Mouse (Mus musculus): ENCODE data around the gene Idi2.
"Not testable (repeated sequence)": the region's sequence is repeated elsewhere in the genome, so short reads cannot be mapped to it uniquely, and the experiment has no call there.

Gene Idi2

DNA sequence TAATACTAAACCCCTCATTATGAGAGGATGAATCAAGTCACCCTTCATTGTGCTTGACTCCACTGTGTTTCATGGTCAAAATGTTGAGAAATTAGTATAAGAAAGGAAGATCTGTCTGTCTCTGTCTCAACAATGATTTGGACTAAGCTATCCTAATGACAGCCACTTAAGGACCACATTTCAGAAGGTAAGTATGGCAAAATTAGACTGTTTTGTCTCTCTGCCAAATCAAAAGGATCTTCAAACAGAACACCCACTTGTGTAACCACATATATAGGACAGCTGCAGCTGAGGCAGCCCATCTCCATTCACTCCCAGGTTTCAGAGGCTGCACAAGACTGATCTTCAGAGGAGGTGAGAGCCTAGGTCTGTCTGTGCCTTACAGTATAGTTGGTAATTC, at the start of gene Idi2:
Gene Idi2 (plus strand): TSS at position 301 of the 400 bp plus-strand sequence.
- in situ Hi-C loops (cut with MboI; ENCODE audit: unreplicated experiment in 2 of 2): not testable (repeated sequence)

DNA sequence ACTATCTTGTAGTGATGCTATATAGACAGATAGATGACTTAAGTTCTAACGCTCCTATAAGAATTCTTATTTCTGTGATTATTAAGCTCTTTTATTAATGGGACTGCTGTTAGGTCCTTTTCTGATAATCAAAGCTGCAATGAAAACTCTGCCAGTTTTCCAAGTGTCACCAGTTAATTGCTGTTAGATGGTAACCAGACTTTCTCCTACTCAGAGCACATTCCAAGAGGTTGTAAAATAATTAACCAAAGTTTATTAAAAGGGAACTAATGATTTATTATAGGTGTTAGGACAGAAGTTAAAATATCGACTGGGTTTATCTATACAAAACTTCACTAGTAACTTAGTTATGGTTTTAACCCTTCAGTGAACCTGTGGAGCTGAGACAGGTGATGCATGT, 46.7 kb upstream of the Idi2 start:
- in situ Hi-C loops (cut with MboI; ENCODE audit: unreplicated experiment in 2 of 2): not testable (repeated sequence)

DNA sequence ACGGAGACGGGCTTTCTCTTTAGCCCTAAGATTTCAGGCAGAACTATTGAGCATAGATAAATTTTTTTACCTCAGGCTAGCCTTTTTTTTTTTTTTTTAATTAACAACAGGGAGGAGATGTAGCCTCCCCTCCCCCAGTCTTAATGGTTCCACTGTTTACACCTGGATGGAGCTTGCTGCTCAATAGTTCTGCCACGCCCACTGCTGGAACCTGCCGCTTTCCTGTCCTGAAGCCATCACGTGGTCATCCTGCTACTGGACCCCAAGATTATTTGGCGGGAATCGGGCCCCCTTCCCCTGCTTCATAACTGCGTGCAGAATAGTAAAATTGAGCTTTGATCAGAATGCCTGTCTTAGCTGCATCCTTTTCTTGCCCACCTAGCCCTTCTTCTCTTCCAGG, 38.8 kb upstream of the Idi2 start:
- in situ Hi-C loops (cut with MboI; ENCODE audit: unreplicated experiment in 2 of 2): not testable (repeated sequence)

DNA sequence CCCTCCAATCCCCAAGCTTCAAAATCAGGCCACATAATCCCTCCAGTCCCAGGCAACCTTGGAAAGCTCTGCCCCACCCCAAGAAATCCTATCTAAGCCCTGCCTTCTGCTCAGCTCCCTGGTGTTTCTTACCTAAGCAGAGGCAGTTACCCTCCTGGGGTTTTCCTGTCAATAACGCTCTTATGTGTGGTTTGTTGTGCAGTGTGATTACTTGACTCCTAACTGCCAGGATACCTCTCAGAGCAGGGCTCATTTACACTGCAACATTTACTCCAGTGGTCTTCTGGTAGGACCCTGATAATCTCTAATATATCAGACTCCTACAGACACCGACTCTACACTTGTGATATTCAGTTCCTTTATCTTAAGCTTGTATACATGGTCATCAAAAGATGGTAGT, 19.2 kb upstream of the Idi2 start:
- in situ Hi-C loops (cut with MboI; ENCODE audit: unreplicated experiment in 2 of 2): no loop called here

DNA sequence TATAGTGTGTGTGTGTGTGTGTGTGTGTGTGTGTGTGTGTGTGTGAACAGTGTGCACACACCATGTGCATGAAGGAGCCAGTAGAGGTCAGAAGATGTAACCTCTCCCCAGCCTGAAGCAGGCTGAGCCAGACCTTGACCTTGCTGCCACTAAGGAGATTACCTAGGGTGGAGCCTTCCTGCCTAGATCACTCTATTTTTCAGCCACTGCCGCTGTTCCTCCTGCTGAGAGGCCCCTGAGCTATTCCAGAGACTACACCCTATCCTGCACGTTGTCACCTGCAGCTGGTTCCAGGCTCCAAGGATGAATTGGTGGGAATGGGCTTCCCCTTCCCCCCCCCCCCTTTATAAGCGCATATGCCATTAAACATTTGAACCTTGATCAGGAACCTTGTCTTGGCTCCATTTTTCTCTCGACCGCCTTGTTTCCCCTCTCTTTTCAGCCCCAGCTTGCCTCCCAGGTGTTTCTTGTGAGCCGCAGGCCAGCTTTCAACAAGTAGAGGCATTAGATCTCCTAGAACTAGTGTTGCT, 15.0 kb upstream of the Idi2 start:
- in situ Hi-C loops (cut with MboI; ENCODE audit: unreplicated experiment in 2 of 2): not testable (repeated sequence)

DNA sequence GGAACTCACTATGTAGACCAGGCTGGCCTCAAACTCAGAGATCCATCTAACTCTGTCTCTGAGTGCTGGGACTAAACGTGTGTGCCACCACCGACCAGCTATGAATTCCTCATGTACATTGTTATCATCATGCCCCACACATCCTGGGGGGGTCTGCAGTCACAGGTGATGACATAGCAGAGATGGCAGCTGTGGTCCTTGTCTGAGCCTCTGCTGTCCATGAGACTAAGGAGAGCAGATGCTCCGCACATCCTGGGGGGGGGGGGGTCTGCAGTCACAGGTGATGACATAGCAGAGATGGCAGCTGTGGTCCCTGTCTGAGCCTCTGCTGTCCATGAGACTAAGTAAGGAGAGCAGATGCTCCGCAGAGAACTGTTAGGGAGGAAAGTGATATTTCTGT, 11.6 kb upstream of the Idi2 start:
- in situ Hi-C loops (cut with MboI; ENCODE audit: unreplicated experiment in 2 of 2): not testable (repeated sequence)

DNA sequence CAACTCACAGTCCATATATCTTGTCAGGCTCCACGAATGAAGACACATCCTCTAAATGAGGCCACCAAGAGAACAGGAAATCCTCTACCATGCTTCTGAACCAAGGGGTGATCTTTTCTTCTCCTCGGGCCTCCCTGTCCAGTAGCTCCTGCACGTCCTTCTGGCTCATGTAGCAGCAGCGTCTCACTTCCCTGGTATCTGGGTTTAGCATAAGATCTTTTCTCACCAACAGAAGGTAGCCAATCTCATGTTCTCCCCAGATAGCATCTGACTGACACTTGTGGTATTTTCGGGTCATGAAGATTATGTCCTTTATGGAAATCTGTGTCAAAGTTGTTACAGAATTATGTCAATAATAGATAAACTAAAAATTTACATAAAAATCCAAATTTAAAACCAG, 11.0 kb upstream of the Idi2 start:
- in situ Hi-C loops (cut with MboI; ENCODE audit: unreplicated experiment in 2 of 2): not testable (repeated sequence)

DNA sequence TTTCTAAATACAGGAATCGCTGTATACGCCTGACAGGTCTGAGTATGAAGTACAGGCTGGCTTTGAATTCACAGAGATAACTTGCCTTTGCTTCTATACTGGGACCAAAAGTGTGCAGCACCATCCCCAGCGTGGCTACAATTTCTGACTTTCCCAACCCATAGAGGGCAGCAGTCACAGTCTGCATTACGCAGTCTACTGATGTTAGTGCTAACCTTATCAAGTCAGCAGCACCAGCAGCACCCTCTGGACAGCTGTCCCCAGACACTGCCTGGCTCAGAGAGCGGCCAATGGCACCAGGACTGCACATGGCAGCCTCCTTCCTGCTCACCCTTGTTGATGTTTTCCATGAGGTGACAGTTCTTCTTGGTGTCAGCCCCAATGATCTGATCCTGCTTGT, 8.8 kb upstream of the Idi2 start:
- in situ Hi-C loops (cut with MboI; ENCODE audit: unreplicated experiment in 2 of 2): not testable (repeated sequence)

DNA sequence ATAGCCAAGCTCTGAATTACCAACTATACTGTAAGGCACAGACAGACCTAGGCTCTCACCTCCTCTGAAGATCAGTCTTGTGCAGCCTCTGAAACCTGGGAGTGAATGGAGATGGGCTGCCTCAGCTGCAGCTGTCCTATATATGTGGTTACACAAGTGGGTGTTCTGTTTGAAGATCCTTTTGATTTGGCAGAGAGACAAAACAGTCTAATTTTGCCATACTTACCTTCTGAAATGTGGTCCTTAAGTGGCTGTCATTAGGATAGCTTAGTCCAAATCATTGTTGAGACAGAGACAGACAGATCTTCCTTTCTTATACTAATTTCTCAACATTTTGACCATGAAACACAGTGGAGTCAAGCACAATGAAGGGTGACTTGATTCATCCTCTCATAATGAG, 4.5 kb upstream of the Idi2 start, which contains the start of gene Gm9745:
Gene Gm9745 (minus strand): TSS at position 101 of the 400 bp plus-strand sequence.
- in situ Hi-C loops (cut with MboI; ENCODE audit: unreplicated experiment in 2 of 2): not testable (repeated sequence)

DNA sequence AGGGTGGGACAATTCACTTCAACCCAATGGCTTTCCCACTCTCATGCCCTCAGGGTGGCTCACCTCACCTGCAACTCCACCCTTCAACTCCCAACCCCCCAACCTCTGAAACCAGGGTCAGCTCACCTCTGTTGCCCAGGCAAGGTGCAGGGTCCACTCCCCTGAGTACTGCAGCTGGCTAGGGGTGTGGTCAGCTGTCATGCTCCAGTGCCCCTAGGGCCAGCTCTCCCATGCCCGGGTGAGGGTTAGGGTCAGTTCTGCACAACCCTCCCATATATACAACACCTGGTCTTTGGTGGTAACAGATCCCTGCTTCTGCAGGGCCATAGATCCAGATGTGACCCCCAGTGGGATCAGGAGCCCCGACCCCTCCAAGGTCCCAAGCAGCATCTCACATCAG, 2.5 kb downstream of the Idi2 start:
- in situ Hi-C loops (cut with MboI; ENCODE audit: unreplicated experiment in 2 of 2): not testable (repeated sequence)

DNA sequence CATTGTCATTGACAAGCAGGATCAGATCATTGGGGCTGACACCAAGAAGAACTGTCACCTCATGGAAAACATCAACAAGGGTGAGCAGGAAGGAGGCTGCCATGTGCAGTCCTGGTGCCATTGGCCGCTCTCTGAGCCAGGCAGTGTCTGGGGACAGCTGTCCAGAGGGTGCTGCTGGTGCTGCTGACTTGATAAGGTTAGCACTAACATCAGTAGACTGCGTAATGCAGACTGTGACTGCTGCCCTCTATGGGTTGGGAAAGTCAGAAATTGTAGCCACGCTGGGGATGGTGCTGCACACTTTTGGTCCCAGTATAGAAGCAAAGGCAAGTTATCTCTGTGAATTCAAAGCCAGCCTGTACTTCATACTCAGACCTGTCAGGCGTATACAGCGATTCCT, 4.2 kb downstream of the Idi2 start:
- in situ Hi-C loops (cut with MboI; ENCODE audit: unreplicated experiment in 2 of 2): not testable (repeated sequence)

DNA sequence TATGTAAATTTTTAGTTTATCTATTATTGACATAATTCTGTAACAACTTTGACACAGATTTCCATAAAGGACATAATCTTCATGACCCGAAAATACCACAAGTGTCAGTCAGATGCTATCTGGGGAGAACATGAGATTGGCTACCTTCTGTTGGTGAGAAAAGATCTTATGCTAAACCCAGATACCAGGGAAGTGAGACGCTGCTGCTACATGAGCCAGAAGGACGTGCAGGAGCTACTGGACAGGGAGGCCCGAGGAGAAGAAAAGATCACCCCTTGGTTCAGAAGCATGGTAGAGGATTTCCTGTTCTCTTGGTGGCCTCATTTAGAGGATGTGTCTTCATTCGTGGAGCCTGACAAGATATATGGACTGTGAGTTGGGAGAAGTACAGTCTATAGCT, 6.4 kb downstream of the Idi2 start:
- in situ Hi-C loops (cut with MboI; ENCODE audit: unreplicated experiment in 2 of 2): not testable (repeated sequence)

DNA sequence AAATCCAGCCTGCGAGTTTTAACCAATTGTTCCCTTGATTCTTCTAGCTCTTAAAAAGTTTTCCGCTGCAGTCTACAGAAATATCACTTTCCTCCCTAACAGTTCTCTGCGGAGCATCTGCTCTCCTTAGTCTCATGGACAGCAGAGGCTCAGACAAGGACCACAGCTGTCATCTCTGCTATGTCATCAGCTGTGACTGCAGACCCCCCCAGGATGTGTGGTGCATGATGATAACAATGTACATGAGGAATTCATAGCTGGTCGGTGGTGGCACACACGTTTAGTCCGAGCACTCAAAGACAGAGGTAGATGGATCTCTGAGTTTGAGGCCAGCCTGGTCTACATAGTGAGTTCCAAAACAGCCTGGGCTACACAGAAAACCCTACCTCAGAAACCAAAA, 6.9 kb downstream of the Idi2 start:
- in situ Hi-C loops (cut with MboI; ENCODE audit: unreplicated experiment in 2 of 2): not testable (repeated sequence)

DNA sequence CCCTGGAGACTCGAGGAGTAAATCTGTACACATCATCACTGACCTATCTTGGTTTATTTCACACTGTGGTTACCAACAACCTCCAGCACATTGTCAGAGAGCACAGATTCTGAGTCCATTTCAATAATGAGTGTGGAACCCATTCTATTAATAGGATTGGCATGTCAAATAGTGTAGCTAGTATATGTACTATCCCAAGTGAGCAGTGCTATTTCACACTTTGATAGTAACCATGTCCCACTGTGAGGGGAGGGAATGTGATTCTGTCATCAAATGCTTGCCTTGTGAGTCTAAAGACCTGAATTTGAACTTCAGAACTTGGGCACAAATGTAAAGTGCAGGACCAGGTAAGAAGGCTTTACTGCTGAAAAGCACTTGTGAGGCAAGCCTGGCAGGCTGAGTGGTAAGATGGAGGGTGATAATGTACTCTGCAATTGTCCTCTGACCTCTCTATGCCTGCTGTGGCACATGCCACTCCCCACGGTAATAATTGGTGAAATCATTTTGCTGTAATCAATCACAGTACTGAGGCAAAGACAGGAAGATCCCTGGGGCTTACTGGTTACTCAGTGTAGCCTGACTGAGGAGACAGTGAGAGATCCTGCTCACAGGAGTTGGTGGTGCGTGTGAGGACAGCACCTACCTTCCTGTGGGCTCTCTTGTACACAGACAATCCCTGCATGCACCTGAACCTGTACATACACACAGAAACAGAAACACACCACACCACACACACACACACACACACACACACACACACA, 8.6 kb downstream of the Idi2 start:
- in situ Hi-C loops (cut with MboI; ENCODE audit: unreplicated experiment in 2 of 2): not testable (repeated sequence)

DNA sequence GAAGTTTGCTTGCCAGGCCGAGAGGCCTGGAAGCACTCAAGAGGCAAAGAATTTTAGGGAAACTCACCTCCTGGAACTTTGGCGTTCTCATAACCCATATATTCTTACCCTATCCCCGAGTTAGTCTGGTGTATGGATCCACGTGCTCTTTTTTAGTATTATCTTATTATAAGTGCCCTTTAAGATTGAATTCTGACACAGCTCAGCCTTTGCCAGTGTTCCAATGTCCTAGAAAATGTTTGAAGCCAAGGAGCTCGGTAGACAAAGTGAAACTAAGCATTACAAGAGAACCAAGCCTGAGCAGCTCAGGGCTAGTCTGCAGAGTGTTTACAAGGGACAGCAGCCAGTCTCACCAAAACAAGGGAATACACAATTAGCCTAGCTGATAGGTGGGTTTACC, 9.6 kb downstream of the Idi2 start:
- in situ Hi-C loops (cut with MboI; ENCODE audit: unreplicated experiment in 2 of 2): not testable (repeated sequence)

DNA sequence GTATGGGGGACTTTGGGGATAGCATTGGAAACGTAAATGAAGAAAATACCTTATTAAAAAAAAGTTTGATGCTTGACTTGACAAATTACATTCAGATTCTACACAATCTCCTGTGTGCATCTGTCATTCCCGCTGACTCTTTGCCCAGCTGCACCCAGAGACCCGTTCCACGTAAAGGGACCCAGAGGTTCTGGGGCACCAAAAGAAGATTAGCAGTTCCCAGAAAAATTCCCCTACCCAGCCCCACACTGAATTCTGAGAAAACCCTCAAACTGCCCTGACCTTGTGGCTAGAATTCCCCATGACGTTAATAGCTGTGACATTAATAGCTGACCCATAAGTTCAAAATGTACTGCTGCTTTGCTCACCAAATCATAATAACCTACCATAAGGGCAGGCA, 12.6 kb downstream of the Idi2 start:
- in situ Hi-C loops (cut with MboI; ENCODE audit: unreplicated experiment in 2 of 2): no loop called here

DNA sequence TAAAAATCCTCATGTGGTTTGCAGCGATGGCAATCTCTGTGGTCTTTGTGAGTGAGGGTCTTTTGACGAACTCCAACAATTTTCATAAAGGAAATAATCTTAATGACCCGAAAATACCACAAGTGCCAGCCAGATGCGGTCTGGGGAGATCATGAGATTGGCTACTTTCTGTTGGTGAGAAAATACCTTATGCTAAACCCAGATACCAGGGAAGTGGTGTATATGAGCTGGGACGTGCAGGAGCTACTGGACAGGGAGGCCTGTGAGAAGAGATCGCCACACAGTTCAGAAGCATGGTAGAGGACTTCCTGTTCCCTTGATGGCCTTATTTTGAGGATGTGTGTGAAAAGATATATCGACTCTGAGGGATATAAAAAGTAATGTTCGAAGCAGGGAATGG, 15.1 kb downstream of the Idi2 start:
- in situ Hi-C loops (cut with MboI; ENCODE audit: unreplicated experiment in 2 of 2): no loop called here

DNA sequence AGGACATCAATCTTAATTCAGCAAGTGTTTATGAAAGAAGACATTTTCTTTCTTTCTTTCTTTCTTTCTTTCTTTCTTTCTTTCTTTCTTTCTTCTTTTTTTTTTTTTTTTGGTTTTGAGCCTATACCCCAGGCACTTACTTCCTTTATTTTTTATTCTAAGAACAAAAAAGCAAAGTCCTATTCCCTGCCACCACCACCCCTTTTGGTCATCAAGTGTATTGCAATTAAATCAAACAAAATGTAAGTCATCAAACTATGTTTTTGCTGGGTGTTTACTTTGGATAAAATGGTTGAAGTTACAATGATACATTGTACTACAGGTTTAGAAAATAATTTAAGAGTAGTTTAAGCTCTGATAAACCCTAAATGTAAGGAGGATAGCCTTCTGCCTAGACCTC, 19.7 kb downstream of the Idi2 start:
- in situ Hi-C loops (cut with MboI; ENCODE audit: unreplicated experiment in 2 of 2): loop anchor here in 1 of 2 experiments (10.0 kb wide), 2 partner anchors 88 to 128 kb away; partner anchors contain the start of gene Idi1

DNA sequence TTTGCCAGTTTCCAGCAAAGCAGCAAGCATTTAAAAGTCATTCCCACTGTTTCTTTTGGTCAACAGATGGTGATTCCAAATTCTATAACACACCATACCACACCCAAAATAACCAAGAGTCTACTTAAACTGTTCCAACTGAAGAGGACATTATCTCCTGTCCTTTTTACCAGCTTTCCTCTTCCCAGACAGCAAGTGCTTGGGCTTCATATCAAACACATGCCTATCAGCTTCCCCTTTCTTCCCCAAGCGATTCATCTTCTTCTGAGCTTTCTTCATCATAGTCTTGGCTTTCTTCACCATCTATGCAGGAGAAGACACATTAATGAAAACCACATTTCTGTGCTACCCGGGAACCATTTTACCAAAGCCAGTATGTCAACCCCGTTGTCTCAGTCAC, 20.3 kb downstream of the Idi2 start:
- in situ Hi-C loops (cut with MboI; ENCODE audit: unreplicated experiment in 2 of 2): loop anchor here in 1 of 2 experiments (10.0 kb wide), 2 partner anchors 88 to 128 kb away; partner anchors contain the start of gene Idi1

DNA sequence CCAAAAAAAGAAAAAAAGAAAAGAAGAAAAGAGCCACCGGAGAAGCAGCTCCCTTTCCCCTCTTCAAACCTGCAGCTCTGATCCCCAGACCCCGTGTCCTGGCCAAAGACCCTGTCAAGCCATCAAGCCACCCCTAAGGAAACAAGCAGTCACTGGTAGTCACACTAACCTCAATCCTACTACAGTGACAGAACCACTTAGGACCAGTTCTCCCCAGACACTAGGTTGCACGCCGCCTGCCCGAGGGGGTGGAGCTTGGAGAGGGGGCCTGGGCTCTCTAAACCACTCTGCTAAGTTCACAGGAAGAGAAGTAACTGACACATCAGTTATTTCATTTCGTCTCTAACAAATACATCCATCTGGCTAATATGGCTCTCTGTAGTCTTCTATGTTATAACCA, 39.6 kb downstream of the Idi2 start:
- in situ Hi-C loops (cut with MboI; ENCODE audit: unreplicated experiment in 2 of 2): loop anchor here (10.0 to 25.0 kb wide), 2 partner anchors 117 to 845 kb away; partner anchors contain the start of gene Wdr37 (in 1 of the 2)

DNA sequence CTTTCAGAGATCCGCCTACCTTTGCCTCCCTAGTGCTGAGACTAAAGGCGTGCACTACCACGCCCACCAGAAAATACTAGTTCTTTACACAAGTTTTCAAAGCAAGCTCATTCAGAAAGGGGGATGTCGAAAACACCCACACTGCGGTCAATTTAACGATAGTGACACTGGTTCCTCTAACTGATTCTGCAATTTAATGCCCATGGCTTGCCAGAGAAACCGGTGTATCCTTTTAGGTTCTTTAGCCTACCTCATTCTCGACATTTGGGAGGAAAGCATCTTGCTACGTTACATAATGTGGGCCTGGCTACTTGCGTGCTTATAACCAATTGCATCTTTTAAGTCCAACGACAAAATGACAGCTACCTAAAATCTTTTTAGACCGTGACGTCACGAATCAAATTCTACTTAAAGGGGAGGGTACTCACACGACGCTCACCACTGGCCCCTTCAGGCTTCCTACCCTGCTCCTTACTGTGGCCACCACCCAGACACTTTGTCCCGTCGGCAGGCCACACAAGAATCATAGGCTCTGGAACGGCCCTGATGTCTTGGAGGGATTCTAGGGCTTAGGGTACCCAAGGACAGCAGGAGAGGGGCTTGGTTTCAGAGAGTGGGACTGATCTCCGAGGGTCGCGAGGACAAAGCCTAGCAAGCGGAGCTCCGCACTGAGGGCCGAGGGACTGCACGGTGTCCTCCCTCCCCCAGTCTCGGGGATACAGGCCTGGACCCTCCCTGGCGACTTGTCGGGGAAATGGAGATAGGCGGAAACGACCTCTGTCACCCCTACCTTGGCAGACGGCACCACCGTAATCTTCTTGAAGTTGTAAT, 42.7 kb downstream of the Idi2 start:
- in situ Hi-C loops (cut with MboI; ENCODE audit: unreplicated experiment in 2 of 2): loop anchor here (5.0 to 25.0 kb wide), 3 partner anchors 97 to 842 kb away; partner anchors contain the start of genes Larp4b (in 2 of the 2) and Wdr37 (in 1 of the 2)

All from v-Abl transformed pro-B cells (cell line).